Mouse (Mus musculus) liver, postnatal 0 days (tissue): Measurements from ENCODE around the gene Cul5.

Experiments
- CTCF ChIP-seq: sonication (generic); IDR thresholded peaks from 2 replicates; pipeline ENCODE4 v1.5.1; 2016; ENCODE audit warnings: antibody characterized with exemption, low read depth
- EP300 ChIP-seq: IDR thresholded peaks from 2 replicates; pipeline ENCODE4 v1.6.1; 2016; ENCODE audit warnings: antibody characterized with exemption, low read depth, mild to moderate bottlenecking

DNA sequence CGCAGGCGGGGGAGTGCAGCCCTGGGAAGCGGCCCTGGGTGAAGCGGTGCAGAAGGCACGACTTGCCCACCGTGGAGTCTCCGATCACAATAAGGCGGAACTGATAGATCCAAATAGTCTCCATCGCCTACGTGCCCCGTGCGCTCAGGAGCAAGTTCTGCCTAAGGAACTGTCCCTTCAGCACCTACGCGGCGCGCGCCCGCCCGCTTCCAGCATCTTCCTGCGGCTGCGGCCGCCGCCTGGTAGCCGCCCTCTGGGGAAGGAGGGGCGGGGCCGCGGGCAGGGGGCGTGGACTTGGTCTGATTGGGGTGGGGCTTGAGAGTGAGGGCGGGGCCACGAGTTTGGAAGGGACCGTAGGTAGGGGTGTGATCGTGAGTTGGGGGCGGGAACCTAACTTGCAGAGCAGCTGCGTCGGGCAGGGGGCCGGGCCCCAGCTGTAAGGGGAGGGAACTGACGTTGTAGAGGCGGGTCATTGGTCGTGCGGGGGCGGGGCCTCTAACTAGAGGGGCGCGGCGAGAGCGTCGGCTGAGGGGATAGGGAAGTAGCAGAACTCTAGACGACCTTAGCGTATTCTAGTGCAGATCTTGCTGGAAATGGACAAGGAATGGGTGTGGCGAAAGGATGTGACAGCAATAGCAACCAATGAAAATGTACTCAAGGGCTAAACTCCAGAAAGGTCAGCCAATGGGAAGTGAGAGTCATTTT lies 36.3 kb upstream of the Cul5 start, which contains the start of gene Rab39:
- TF ChIP-seq CTCF (no peak), EP300 (no peak)
